14 mouse cellular contexts compared by ENCODE assay signal in genomic region chr13:9446448-9447115, GRCm38 (mm10).
DNase-seq lines count a peak whose midpoint lies in the region; ATAC-seq lines count a peak whose summit lies in the region.
"Had no signal": no experiment of that assay in that cellular context is flagged by ENCODE, and none has a peak within 500 bp of the region (broad histone marks: within the 10 kb centered on the region; RNA-seq: fewer than 3 reads in every experiment).

No protein-coding gene starts in this region.

- H3K4me3 ChIP-seq in heart, embryonic 10.5 days = no peak overlapping the region
- H3K4me3 ChIP-seq in liver, embryonic 11.5 days (ENCODE audit: low read depth, low read length) = no peak overlapping the region
- H3K4me3 ChIP-seq in forebrain, embryonic 13.5 days = no peak overlapping the region
- no peak overlapping the region for H3K4me3 ChIP-seq in forebrain, embryonic 11.5 days (ENCODE audit: low read depth, low read length)
- H3K4me3 ChIP-seq: erythroblast, embryonic 14.5 days; hindbrain, embryonic 12.5 days; neural tube, embryonic 12.5 days had no signal

- H3K4me1 ChIP-seq in heart, embryonic 10.5 days = peaks cover 32% of the 10 kb centered on the region; the same call in 1 of the 2 replicates
- 0 out of 2 replicates have a peak, but pooled peaks cover 2% of the 10 kb centered on the region for H3K4me1 ChIP-seq in liver, embryonic 11.5 days (replicated peaks; ENCODE audit: control insufficient read depth, insufficient read depth, low read length)
- H3K4me1 ChIP-seq in forebrain, embryonic 13.5 days = no peaks in the 10 kb centered on the region
- no peaks in the 10 kb centered on the region for H3K4me1 ChIP-seq in forebrain, embryonic 11.5 days (replicated peaks; ENCODE audit: control insufficient read depth, insufficient read depth, low read length)
- H3K4me1 ChIP-seq: hindbrain, embryonic 12.5 days; neural tube, embryonic 12.5 days had no signal

- no peak overlapping the region for H3K4me2 ChIP-seq in liver, embryonic 11.5 days
- no peak overlapping the region for H3K4me2 ChIP-seq in forebrain, embryonic 13.5 days
- no peak overlapping the region for H3K4me2 ChIP-seq in forebrain, embryonic 11.5 days (ENCODE audit: low read depth, low read length, severe bottlenecking)
- H3K4me2 ChIP-seq: hindbrain, embryonic 12.5 days; neural tube, embryonic 12.5 days had no signal

- peak; percentile 40; the same call in 1 of the 2 replicates for ATAC-seq in cerebellum, adult (ENCODE audit: insufficient number of reproducible peaks, low FRiP score, low TSS enrichment)
- peak; percentile 75 for ATAC-seq in liver, embryonic 11.5 days (replicated peaks; ENCODE audit: low FRiP score)
- no peak for ATAC-seq in forebrain, embryonic 13.5 days
- no peak for ATAC-seq in forebrain, embryonic 11.5 days (replicated peaks; ENCODE audit: low FRiP score)

- peak; percentile 70 to 78 for DNase-seq in cerebellum, postnatal 14 days
- DNase-seq in heart, embryonic 10.5 days (ENCODE audit: low spot score) = peak; percentile 75
- DNase-seq in liver, embryonic 11.5 days (ENCODE audit: low spot score) = no peak
- no peak for DNase-seq in adrenal gland, postnatal 10 days
- DNase-seq in forebrain, embryonic 11.5 days (ENCODE audit: low spot score) = no peak
- DNase-seq in urinary bladder, postnatal 4 days (ENCODE audit: low spot score in 2 of 2) = no peak
- DNase-seq: kidney, postnatal 25 days; right cerebral cortex, postnatal 25 days; thymus, adult 2 months had no signal

- H3K36me3 ChIP-seq in heart, embryonic 10.5 days = no peaks in the 10 kb centered on the region
- no peaks in the 10 kb centered on the region for H3K36me3 ChIP-seq in liver, embryonic 11.5 days (ENCODE audit: control insufficient read depth, insufficient read depth, low read length)
- H3K36me3 ChIP-seq in forebrain, embryonic 13.5 days (ENCODE audit: poor library complexity, severe bottlenecking) = no peaks in the 10 kb centered on the region
- no peaks in the 10 kb centered on the region for H3K36me3 ChIP-seq in forebrain, embryonic 11.5 days (ENCODE audit: control insufficient read depth, insufficient read depth, low read length)
- H3K36me3 ChIP-seq: hindbrain, embryonic 12.5 days; neural tube, embryonic 12.5 days had no signal

- peak overlapping the region; percentile 56; the same call in 1 of the 2 replicates for H3K27ac ChIP-seq in heart, embryonic 10.5 days
- H3K27ac ChIP-seq in liver, embryonic 11.5 days (ENCODE audit: low read depth, low read length) = no peak overlapping the region
- no peak overlapping the region for H3K27ac ChIP-seq in forebrain, embryonic 13.5 days
- no peak overlapping the region for H3K27ac ChIP-seq in forebrain, embryonic 11.5 days (ENCODE audit: low read depth, low read length)
- H3K27ac ChIP-seq: hindbrain, embryonic 12.5 days; neural tube, embryonic 12.5 days had no signal

- no peak overlapping the region for H3K9ac ChIP-seq in liver, embryonic 11.5 days (ENCODE audit: low read depth, low read length)
- no peak overlapping the region for H3K9ac ChIP-seq in forebrain, embryonic 13.5 days
- H3K9ac ChIP-seq in forebrain, embryonic 11.5 days (ENCODE audit: low read length) = no peak overlapping the region
- H3K9ac ChIP-seq: hindbrain, embryonic 12.5 days; neural tube, embryonic 12.5 days had no signal

- 48% methylated on average over 4 of the region's 4 CpGs for WGBS in heart, embryonic 10.5 days
- 85% methylated on average over 4 of the region's 4 CpGs for WGBS in liver, embryonic 11.5 days
- WGBS in forebrain, embryonic 13.5 days = 96% methylated on average over 4 of the region's 4 CpGs
- WGBS in forebrain, embryonic 11.5 days = 94% methylated on average over 4 of the region's 4 CpGs

- no peaks in the 10 kb centered on the region for H3K27me3 ChIP-seq in heart, embryonic 10.5 days (ENCODE audit: insufficient read depth, poor library complexity, severe bottlenecking)
- H3K27me3 ChIP-seq in liver, embryonic 11.5 days (replicated peaks; ENCODE audit: control insufficient read depth, insufficient read depth, low read length) = no peaks in the 10 kb centered on the region
- H3K27me3 ChIP-seq in forebrain, embryonic 13.5 days = no peaks in the 10 kb centered on the region
- no peaks in the 10 kb centered on the region for H3K27me3 ChIP-seq in forebrain, embryonic 11.5 days (ENCODE audit: control insufficient read depth, insufficient read depth, low read length)
- H3K27me3 ChIP-seq: hindbrain, embryonic 12.5 days; neural tube, embryonic 12.5 days had no signal

- H3K9me3 ChIP-seq in heart, embryonic 10.5 days = no peaks in the 10 kb centered on the region
- no peaks in the 10 kb centered on the region for H3K9me3 ChIP-seq in liver, embryonic 11.5 days (ENCODE audit: control insufficient read depth, low read length)
- H3K9me3 ChIP-seq in forebrain, embryonic 13.5 days (replicated peaks) = no peaks in the 10 kb centered on the region; the same call in 1 of the 2 replicates
- no peaks in the 10 kb centered on the region for H3K9me3 ChIP-seq in forebrain, embryonic 11.5 days (ENCODE audit: control insufficient read depth, low read length)
- H3K9me3 ChIP-seq: hindbrain, embryonic 12.5 days; neural tube, embryonic 12.5 days had no signal

Comparison
In these comparisons a context has a peak if more than half of its experiments do, and no peak if none do; other contexts are left out.
1. ATAC-seq: peak in cerebellum, adult (single experiment) and liver, embryonic 11.5 days (single experiment); none in forebrain, embryonic 13.5 days (single experiment) and forebrain, embryonic 11.5 days (single experiment).
2. DNase-seq: peak in cerebellum, postnatal 14 days (2 of 2) and heart, embryonic 10.5 days (single experiment); none in liver, embryonic 11.5 days (single experiment), adrenal gland, postnatal 10 days (single experiment), forebrain, embryonic 11.5 days (single experiment) and urinary bladder, postnatal 4 days (0 of 2).